Mouse (Mus musculus) small intestine, adult 2 months (tissue): ENCODE data around the gene Megf6. TPM values are rescaled to one million over a fixed set of nuclear protein-coding genes. Genes with fewer than 3 reads are reported as not detected.
A peak's percentile ranks its signal among the peaks of the same experiment; 100 is the strongest.

Experiments
- H3K27ac ChIP-seq: fragments of 200-500 bp; 2 replicates; pipeline ENCODE4 v1.5.1; 2012; ENCODE audit warnings: low read depth, low read length, control low read depth, inconsistent platforms; ENCODE audit not compliant: insufficient read depth
- H3K27me3 ChIP-seq: fragments of 200-500 bp; 2 replicates; pipeline ENCODE4 v1.6.1; 2012; ENCODE audit warnings: mild to moderate bottlenecking, moderate library complexity, low read length, inconsistent platforms; ENCODE audit not compliant: control insufficient read depth, insufficient read depth
- H3K36me3 ChIP-seq: fragments of 200-500 bp; 2 replicates; pipeline ENCODE4 v1.6.1; 2012; ENCODE audit warnings: mild to moderate bottlenecking, low read length, control low read depth, inconsistent platforms; ENCODE audit not compliant: control insufficient read depth, insufficient read depth
- H3K4me1 ChIP-seq: fragments of 200-500 bp; 2 replicates; pipeline ENCODE4 v1.6.1; 2012; ENCODE audit warnings: low read length, inconsistent platforms, mixed read lengths; ENCODE audit not compliant: control insufficient read depth, insufficient read depth, insufficient read length
- H3K4me3 ChIP-seq: fragments of 200-500 bp; 2 replicates; pipeline ENCODE4 v1.5.1; 2012; ENCODE audit warnings: low read depth, mild to moderate bottlenecking, control low read depth, inconsistent platforms, low read length, moderate library complexity
- CTCF ChIP-seq: fragments of 200-500 bp; IDR thresholded peaks from 2 replicates; pipeline ENCODE4 v1.5.1; 2012; ENCODE audit warnings: low read depth, mild to moderate bottlenecking, control low read depth, inconsistent platforms, low read length, moderate library complexity, mixed read lengths; ENCODE audit not compliant: insufficient replicate concordance, insufficient read length; ENCODE audit errors: extremely low read depth
- POLR2A ChIP-seq: fragments of 200-500 bp; IDR thresholded peaks from 2 replicates; pipeline ENCODE4 v1.6.1; 2012; ENCODE audit warnings: low read depth, mild to moderate bottlenecking, control low read depth, inconsistent platforms, low read length, moderate library complexity
- WGBS: fragments of 180-500 bp; shearing (Covaris S2); methylation state at CpG from one replicate; pipeline ENCODE4 v1.1.7; 2018; 5-methylcytosine and 5-hydroxymethylcytosine counted together
- polyA plus RNA-seq: library from polyadenylated mRNA; depleted of rRNA; stranded (reverse); fragments of >200 nt; gene quantifications from 2 replicates; pipeline ENCODE4 v1.2.3, GENCODE M21; 2012; rRNA removed

The Megf6 gene
- polyA plus RNA-seq: 1.7 and 3.5 TPM in 2 replicates

DNA sequence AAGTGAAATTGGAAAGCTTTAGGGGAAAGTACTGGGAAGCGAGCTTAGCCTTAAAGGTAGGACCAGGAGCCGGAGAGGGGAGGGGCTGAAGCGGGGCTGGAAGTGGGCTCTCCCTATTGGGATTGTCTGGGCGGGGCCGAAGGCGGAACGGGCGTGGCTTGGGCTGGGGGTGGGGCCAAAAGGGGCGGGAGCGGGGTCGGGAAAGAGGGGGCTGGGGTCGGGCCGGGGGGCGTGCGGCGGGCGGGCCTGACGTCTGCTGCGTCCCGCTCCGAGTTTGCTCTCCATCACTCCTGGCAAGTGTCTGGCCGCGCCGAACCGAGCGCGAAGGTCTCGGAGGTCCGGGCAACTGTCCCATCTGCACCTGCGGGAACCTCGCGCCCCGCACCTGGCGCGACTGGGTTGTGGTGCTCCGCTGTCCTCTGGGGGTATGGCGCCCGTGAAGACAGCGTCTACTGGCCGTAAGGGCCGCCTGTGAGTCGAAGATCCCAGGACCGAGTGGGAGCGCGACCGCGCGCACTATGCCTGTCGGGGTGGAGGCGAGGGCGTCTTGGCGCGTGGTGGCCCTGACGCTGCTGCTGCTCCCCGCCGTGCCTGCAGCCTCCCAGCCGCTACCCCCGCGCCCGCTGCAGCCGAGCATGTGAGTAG, at the start of gene Megf6:
Megf6 (plus strand) TSS at position 225 of the 645 bp plus-strand sequence.
- Histone ChIP-seq H3K4me3 (peak within 1 kb of the TSS; percentile 58), H3K4me1 (peaks cover 3% of the 10 kb centered on the region; the same call in 1 of the 2 replicates), H3K36me3 (no peaks in the 10 kb centered on the region), H3K27me3 (peaks cover 41% of the 10 kb centered on the region), H3K27ac (no peak within 1 kb of the TSS)
- TF ChIP-seq POLR2A (no peak), CTCF (no peak)
- under 1% methylated on average over 61 of the region's 61 CpGs for WGBS

DNA sequence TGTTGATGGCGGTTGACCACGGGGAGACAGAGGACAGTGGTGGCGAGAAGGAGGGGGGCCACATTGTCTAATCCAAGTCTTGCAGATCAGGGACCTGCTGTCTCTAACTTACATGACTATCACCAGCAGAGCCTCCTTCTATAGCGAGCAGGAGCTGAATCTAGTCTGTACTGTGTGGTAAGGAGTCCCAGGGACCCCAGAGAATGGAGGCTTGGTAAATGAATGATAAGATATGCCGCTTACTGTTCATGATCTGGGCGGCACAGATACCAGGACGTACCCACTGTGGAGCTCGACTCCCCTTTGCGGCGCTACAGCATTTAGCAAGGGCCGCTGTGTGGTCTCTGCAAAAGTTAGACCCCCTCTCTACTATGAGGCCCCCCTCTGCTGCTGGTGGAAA, 48.7 kb upstream of the Megf6 start:
- Histone ChIP-seq H3K4me3 (no peak overlapping the region), H3K27me3 (no peaks in the 10 kb centered on the region), H3K27ac (no peak overlapping the region), H3K36me3 (no peaks in the 10 kb centered on the region), H3K4me1 (no peaks in the 10 kb centered on the region)
- WGBS: 72% methylated on average over 11 of the region's 11 CpGs
- TF ChIP-seq CTCF: no peak
- TF ChIP-seq POLR2A: no peak

- H3K27me3 ChIP-seq: no peaks in the 10 kb centered on the region
- H3K4me3 ChIP-seq: no peak overlapping the region
- 68% methylated on average over 7 of the region's 7 CpGs for WGBS
- H3K36me3 ChIP-seq: no peaks in the 10 kb centered on the region
- H3K4me1 ChIP-seq: no peaks in the 10 kb centered on the region
- H3K27ac ChIP-seq: no peak overlapping the region
- TF ChIP-seq CTCF (no peak), POLR2A (no peak)
Measured at GRCm38 (mm10) chr4:154122374-154122773, 48.2 kb upstream of the Megf6 start.

- H3K4me1 ChIP-seq: no peaks in the 10 kb centered on the region
- no peak for TF ChIP-seq POLR2A
- no peak for TF ChIP-seq CTCF
- H3K27ac ChIP-seq: no peak overlapping the region
- H3K4me3 ChIP-seq: no peak overlapping the region
- WGBS: 58% methylated on average over 6 of the region's 6 CpGs
- H3K27me3 ChIP-seq: no peaks in the 10 kb centered on the region
- H3K36me3 ChIP-seq: no peaks in the 10 kb centered on the region
Measured at GRCm38 (mm10) chr4:154123553-154123952, 47.0 kb upstream of the Megf6 start.

DNA sequence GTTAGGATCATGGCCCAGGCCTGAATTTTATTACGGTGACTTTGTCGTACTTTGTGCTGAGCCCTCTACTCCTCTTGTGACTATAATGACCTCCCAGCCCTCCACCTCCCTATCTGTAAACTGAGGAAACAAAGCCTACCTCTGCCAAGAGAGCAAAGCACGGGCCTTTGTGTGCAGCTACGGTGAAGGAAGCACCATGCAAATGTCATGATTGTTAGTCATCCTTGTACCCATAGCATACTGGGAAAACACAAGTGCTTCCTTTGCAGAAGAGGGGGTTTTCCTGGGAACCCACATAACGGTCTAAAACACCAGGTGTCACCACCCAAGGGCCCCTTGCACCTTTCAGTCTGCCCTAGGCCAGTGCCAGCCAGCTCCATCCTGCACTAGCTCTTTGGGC, 45.3 kb upstream of the Megf6 start:
- no peak for TF ChIP-seq CTCF
- no peak for TF ChIP-seq POLR2A
- H3K36me3 ChIP-seq: no peaks in the 10 kb centered on the region
- H3K4me1 ChIP-seq: no peaks in the 10 kb centered on the region
- no peak overlapping the region for H3K4me3 ChIP-seq
- no peaks in the 10 kb centered on the region for H3K27me3 ChIP-seq
- WGBS: 53% methylated on average over 5 of the region's 5 CpGs
- no peak overlapping the region for H3K27ac ChIP-seq

- H3K36me3 ChIP-seq: no peaks in the 10 kb centered on the region
- 71% methylated on average over 3 of the region's 3 CpGs for WGBS
- TF ChIP-seq POLR2A: no peak
- TF ChIP-seq CTCF: no peak
- H3K27ac ChIP-seq: no peak overlapping the region
- no peaks in the 10 kb centered on the region for H3K4me1 ChIP-seq
- H3K27me3 ChIP-seq: no peaks in the 10 kb centered on the region; the same call in 1 of the 2 replicates
- H3K4me3 ChIP-seq: no peak overlapping the region
Measured at GRCm38 (mm10) chr4:154127273-154127672, 43.3 kb upstream of the Megf6 start.

- H3K27me3 ChIP-seq: peaks cover 9% of the 10 kb centered on the region; the same call in 1 of the 2 replicates
- no peaks in the 10 kb centered on the region for H3K4me1 ChIP-seq
- TF ChIP-seq CTCF (no peak), POLR2A (no peak)
- H3K36me3 ChIP-seq: no peaks in the 10 kb centered on the region
- no peak overlapping the region for H3K4me3 ChIP-seq
- no peak overlapping the region for H3K27ac ChIP-seq
Measured at GRCm38 (mm10) chr4:154129950-154130349, 40.6 kb upstream of the Megf6 start.

DNA sequence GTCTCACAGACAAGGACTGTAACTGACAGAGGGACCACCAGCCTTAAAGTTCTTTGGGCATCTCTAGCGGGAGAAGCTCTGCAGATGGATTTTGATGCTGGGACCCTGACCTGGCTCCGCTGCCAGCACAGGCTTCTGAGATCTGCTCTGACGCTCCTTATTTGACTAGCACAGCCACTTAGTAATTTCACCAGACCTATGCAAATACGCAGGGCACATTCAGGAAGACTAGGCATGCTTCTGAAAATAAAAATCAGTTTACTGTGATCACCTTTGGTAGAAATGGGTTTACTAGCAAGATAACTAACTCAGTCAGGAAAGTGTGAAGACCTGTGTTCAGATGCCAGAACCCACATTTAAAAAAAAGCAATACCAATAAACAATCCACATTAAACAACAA, 38.6 kb upstream of the Megf6 start:
- no peak for TF ChIP-seq POLR2A
- TF ChIP-seq CTCF: no peak
- 75% methylated on average over 4 of the region's 4 CpGs for WGBS
- Histone ChIP-seq H3K27ac (no peak overlapping the region), H3K4me3 (no peak overlapping the region), H3K4me1 (no peaks in the 10 kb centered on the region), H3K27me3 (peaks cover 9% of the 10 kb centered on the region; the same call in 1 of the 2 replicates), H3K36me3 (no peaks in the 10 kb centered on the region)
